Mouse (Mus musculus) heart, adult 18-20 months (tissue): ENCODE data around the gene Rtp1. TPM values are rescaled to one million over a fixed set of nuclear protein-coding genes. Genes with fewer than 3 reads are reported as not detected.
A peak's percentile ranks its signal among the peaks of the same experiment; 100 is the strongest.

ENCODE experiments used
- DNase-seq, 2 experiments: peaks; one replicate each; pipeline ENCODE4 v3.0.0; 2021 to 2022; ENCODE audit warnings: mixed read lengths in 1 of 2
- long read RNA-seq, 2 experiments: library from polyadenylated mRNA; stranded (forward); transcript quantifications; one replicate each; pipeline ENCODE4 v2.0.0; 2021
- total RNA-seq, 2 experiments: library from RNA; stranded (reverse); gene quantifications; 2 replicates each; pipeline ENCODE4 v1.2.3; 2021

Gene Rtp1
- not detected for total RNA-seq
- long read RNA-seq, experiment 1: 0 reads
- long read RNA-seq, experiment 2: 0 reads

DNA sequence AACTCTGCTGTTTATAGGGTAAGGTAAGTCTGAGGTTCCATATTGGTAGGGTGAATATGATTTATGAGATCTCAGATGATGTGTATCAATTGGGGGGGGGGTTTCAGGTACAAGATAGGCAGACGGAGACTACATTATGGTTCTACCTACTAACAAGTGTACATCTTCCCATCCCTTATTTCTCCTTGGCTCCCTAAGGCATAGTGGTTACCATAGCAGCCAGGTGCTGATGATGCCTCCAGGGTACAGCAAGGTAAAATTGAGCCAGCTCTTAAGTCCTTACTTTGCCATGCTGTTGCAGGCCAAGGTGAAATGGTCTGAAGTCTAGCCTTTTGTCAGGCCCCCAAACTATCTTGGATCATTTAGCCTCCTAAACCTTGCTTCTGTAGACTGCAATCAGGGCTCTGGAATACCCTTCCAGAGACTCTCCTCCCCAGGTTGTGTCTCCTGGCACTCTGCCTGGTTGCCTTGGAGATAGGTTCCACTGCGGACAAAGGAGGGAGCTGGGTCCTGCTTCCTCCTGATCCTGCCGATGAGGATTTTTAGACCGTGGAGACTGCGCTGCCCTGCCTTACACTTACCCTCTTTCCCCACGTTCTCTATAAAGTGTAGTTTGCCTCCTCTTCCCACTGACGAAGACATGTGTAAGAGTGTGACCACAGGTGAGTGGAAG, at the start of gene Rtp1:
Gene Rtp1, plus strand, starts transcription at position 487 of the 673 bp plus-strand sequence.
- no peak for DNase-seq

DNA sequence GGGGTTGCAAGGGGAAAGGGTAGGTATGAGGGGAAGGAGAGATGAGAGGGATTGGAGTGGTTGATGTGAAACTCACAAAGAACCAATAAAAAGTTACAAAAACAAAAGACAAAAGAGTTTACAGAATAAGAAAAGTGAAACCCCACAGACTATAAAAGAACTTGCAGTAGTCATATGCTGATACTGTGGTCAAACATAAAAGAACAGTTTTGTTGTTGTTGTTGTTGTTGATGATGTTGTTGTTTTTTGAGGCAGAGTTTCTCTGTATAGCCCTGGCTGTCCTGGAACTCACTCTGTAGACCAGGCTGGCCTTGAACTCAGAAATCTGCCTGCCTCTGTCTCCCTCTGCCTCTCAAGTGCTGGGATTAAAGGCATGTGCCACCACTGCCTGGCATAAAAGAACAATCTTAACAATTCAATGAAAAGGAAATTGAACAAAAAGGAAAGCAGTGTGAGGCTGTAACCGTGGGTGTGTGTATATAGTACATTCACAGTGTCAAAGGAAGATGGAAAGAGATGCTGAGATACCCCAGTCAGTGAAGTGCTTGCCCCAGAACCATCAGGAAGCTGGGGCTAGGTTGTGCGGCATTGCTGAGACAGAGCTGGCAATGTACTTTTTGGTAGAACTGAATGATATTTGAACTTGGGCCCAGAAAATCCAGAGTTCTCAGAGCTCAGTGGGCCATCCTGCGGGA, 49.2 kb upstream of the Rtp1 start:
- no peak for DNase-seq

- no peak for DNase-seq
Measured at GRCm38 (mm10) chr16:23384304-23384703, 44.6 kb upstream of the Rtp1 start.

DNA sequence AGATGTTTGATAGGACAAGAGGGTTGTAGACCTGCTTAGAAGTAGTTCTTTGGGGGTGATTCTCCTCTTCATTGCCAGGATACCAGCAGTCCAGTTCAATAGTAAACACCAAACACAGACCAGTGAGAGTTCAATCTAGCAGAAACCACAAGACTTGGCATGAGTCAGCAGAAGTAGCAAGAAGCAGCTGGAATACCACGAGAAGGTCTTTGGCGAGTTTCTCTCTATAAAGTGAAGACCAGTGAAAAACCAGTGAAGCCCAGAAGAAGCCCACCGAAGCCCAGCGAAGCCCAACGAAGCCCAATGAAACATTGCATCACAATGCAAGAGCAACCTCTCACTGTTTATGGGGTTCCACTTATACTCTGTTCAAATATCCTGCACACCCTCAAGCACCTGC, 31.0 kb upstream of the Rtp1 start:
- DNase-seq: no peak

- no peak for DNase-seq
Measured at GRCm38 (mm10) chr16:23401463-23401862, 27.5 kb upstream of the Rtp1 start.

- DNase-seq: no peak
Measured at GRCm38 (mm10) chr16:23401959-23402358, 27.0 kb upstream of the Rtp1 start.

DNA sequence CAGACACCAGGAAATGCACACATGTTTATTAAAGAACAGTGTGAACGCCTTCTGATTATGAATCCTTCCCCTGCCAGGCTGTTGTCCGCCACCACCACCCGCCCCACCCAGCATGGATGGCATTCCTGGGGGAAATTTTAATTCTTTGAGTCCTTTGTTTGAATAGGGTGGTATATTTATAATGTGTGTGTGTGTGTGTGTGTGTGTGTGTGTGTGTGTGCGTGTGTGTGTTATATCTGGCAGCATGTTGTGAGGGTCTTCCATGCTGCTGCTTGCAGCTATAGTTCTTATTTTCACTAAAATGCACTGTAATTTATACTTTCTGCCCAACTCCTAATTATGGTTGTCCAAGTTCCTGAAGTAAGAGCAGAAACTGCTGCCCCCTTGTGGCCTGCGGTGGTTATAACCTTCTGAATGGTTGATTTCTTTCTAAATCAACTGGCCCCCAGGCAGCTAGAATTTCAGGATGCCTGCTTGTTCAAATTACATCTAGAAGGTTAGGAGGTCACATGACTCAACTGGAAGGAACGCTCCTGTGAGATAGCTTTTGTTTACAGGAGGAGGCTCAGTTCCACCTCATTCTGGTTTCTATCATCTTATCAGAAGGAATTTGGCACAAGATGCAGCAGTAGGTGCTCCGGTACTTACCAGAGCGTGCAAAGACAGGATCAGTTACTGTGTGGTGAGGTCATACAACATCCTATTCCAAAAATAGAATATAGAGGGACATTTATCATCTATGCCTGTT, 25.8 kb upstream of the Rtp1 start:
- DNase-seq: peak; percentile 62 to 88

DNA sequence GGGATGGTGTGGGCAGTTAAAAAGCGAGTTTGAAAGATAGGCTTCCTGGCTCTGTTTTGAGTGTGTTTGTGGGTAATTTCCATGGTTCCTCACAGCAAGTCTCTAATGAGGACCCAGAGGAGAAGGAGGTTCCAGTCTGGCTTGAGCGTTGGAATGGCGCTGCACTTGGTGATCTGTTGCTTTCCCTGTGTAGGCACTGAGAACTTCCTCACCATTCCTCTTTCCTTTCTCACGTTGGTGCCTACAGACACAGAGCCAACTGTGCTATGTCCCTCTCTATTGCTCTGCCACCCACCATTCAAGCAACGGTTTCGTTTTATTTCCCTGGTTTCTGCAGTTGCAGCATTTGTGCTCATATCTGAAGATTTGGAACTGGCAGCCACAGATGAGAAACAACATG, 16.0 kb upstream of the Rtp1 start:
- DNase-seq: no peak

GRCm38 (mm10) chr16:23416261-23416656, 12.7 kb upstream of the Rtp1 start:
- DNase-seq: peak; percentile 64 to 66

DNA sequence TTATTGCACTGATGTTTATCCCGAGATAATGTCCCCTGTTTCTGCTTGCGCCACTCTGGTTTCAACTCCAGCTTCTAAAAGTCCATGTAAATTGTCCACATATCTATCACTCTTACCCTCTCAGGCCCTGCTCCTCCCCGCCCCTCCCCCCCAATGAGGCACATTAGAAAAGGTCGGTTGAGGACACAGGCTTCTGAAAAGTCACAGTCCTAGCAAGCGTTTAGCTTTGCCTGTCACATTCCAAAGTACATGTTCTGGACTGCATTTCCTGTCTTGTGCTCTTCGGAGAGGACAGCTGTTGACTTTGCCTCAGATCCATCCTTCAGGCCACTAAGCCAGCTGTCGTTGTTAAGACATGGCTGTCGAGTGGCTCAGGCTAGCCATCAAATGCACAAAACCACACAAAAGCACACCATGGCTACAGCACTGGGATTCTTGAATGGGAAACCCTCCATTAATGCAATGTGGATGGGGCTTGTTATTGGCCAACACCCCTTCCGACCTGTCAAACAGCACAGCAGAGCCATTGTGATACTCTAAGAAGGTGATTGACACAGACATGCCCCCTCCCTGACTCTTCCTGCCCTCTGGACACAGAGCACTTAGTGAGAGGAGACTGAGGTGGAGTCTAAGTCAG, 12.2 kb upstream of the Rtp1 start:
- peak; percentile 33 to 36 for DNase-seq

DNA sequence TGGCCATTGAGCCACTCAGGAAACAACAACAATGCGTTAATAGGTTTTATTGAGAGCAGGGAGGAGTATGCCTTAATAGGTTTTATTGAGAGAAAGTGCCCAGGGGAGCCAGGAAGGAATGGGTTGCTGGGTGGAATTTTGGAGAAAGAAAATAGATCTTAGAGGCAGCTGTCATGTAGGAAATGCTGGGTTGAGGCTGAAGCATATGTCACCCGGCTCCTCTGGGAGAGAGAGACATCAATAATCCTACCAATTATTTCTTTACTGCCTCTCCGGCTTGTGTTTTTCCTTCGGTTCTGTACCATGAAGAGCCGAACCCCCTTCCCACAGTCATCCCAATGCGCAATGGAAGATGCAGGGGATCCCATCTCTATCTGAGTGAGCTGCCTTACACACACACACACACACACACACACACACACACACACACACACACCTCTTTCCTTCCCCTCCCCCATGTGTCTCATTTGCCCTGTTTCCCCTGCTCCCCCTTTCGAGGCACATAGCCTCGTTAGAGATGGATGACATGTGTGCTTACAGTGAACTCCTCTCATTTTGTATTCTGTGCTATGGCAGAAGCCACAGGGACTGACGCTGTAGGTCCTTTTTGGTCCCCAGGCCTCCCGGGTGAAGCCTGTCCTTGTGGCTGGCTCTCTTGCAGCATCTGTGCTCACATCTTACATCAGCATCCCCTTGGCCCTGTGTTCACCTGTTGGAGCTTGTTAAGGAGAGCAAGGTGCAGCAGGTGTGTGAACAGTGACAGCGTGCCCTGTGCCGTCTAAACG, 11.3 kb upstream of the Rtp1 start:
- DNase-seq: no peak

DNA sequence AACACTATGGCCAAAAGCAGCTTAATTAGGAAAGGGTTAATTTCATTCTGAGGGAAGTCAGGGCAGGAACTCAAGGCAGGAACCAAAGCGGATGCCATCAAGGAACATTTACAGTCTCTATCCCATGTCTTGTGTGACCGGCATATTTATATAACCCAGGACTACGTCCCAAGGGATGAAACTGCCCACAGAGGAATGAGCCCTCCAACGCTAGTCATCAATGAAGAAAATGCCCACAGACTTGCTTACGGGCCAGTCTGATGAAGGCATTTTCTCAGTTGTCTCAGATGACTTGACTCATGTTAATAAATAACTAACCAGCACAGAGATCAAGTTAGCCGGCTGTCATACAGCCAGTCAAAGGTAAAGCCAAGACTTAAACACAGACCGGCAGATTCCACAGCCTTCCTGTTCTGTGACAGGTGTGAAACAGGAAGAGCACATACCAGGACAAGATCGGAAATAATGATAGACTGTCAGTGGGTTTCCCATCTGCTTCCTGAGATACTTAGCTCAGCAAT, 9.3 kb upstream of the Rtp1 start:
- DNase-seq: no peak

DNA sequence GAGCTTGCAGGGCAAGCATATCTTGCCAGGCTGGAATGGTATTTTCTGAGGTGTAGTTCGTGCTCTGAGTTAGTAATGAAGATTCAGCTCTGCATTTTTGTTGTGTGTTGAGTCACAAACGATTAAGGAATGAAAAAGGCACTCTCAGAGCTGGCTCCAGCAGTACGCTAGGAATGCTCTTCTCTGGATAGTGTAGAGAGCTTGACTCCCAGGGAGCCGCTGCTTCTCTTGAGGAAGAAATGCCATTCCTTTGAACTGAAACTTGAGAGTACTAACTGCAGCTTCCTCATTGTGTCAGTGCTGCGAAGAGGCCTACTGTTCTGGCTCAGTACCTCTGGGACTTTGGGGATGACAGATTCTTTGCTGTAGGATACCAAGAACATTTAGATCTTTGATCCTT, 5.1 kb upstream of the Rtp1 start:
- no peak for DNase-seq

DNA sequence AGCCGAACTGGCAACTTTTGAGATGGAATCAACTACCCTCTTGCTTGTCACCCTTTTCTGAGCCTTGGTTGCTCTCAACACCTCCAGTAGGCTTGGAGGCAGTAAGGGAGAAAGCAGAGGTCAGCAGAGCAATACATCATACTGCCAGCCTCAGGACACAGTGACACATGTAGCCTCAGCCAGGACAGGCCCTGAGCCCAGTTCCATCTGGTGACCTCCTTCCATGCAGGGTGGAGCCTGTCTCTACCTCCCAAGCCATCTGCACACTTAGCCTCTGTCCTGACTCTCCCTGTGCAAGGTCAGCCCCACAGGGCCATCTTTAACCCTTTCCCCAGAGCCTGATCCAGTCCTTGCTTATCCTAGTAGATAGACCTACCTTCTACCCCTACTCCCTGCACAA, 1.2 kb upstream of the Rtp1 start:
- DNase-seq: no peak

DNA sequence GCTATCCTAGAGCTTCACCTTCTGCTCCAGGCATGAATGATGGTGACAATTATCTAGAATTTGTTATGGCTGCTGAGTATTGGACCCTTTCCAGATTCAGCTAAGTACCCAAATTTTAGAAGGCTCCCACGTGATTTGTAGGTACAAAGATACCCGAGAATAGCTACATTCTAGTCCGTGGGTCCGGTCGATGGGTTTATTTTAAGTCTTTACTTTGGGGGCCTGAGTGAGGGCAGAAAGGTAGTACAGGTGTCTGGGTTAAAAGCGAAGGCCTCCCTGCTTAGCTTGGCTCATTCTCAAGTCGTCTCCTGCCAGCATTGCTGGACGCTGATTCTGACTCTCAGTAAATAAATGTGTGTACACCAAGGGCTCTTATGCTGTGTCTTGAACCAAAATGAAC, 1.1 kb downstream of the Rtp1 start:
- no peak for DNase-seq

DNA sequence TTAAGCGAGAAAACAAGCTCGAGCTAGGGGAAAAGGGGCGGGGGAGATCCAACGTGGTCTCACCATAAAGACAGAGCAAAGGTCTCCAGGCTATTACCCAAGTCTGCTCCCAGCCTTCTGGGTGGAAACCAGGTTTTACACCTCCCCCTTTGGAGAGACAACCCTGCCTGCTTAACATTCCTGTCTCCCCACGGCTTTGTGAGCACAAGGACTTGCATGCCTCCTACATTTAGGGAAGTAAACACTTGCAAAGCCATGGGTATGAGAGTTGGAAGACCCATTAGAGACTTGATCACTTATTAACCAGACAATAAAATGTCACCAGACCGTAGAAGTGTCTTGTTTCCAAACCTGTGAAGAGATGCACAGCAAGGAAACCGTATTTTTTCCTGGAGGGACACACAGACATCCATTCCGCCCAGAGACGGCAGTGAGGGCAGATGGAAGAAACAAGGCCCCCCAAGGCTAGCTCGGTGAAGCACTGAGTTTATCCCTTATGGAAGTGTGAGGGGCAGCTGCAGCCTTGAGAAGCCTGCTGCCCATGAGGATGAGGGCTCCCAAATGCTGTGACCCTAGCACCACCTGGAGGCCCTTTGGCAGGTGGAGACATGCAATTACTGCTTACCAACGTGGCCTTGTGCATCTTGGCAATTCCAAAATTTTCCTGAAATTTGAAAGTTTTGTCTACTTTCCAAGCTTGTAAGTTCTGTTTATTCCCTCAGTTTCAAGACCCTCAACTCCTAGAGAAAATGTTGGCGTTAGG, 8.7 kb downstream of the Rtp1 start:
- DNase-seq: no peak

- DNase-seq: peak; percentile 36 to 51
Measured at GRCm38 (mm10) chr16:23444231-23444630, 15.3 kb downstream of the Rtp1 start.

DNA sequence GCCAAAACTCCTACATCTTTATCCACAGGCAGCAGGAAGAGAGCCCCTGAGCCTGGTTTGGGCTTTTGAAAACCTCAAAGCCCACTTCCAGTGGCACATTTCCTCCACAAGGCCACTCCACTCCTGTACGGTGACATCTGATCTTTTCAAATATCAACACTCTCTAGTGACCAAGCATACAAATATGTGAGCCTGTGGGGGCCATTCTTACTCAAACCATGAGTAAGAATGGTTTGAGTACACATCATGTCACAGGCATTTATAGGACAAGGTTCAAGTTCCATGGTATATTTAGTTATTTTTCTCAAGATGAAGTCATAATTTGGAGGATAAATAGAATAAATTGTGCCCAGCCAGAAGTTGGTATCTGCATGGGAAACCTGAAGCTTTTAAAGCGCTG, 21.0 kb downstream of the Rtp1 start:
- no peak for DNase-seq

GRCm38 (mm10) chr16:23450816-23451215, 21.9 kb downstream of the Rtp1 start:
- no peak for DNase-seq

DNA sequence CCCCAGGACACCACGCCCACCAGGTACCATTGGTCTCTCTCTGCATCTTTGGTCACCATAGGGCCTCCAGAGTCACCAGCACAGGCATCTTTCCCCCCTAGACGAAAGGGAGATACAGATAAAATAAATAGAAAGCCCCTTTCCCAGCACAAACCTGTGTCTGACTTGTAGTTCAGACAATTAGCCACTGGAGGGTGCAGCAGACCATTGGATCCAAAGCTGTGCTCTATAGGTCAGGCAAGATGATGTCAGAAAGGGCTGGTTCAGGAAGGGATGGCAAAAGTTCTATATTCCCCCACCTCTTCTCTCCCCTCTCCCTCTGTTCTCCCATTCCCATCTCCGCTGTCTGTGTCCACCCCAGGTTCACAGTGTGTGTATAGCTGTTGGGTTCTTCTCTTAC, 23.5 kb downstream of the Rtp1 start:
- DNase-seq: peak; percentile 22 to 72

GRCm38 (mm10) chr16:23454376-23454775, 25.4 kb downstream of the Rtp1 start:
- DNase-seq: no peak
